Mouse (Mus musculus) hindbrain, embryonic 16.5 days (tissue): ENCODE results near the gene Cnpy3. TPM values are rescaled to one million over a fixed set of nuclear protein-coding genes. Genes with fewer than 3 reads are reported as not detected.

Experiments used
- ATAC-seq: fragments of 200-750 bp; cut with Nextera tagmentation; 2 replicates; pipeline ENCODE4 v1.8.0; 2017; ENCODE audit warnings: moderate TSS enrichment, moderate library complexity
- H3K27ac ChIP-seq: fragments of 300-500 bp; sonication (generic); 2 replicates; pipeline ENCODE4 v1.5.1; 2014; ENCODE audit warnings: low read depth, mild to moderate bottlenecking, control low read depth, low read length, moderate library complexity
- H3K27me3 ChIP-seq: fragments of 300-500 bp; sonication (generic); replicated peaks from 2 replicates; pipeline ENCODE4 v1.6.1; 2014; ENCODE audit warnings: low read length; ENCODE audit not compliant: control insufficient read depth, insufficient read depth
- H3K36me3 ChIP-seq: fragments of 300-500 bp; sonication (generic); 2 replicates; pipeline ENCODE4 v1.6.1; 2014; ENCODE audit warnings: mild to moderate bottlenecking, low read length, moderate library complexity, mixed read lengths; ENCODE audit not compliant: control insufficient read depth, insufficient read depth
- H3K4me1 ChIP-seq: fragments of 300-500 bp; sonication (generic); 2 replicates; pipeline ENCODE4 v1.6.1; 2014; ENCODE audit warnings: low read depth, low read length; ENCODE audit not compliant: control insufficient read depth, insufficient read depth
- H3K4me2 ChIP-seq: fragments of 300-500 bp; sonication (generic); 2 replicates; pipeline ENCODE4 v1.6.1; 2014; ENCODE audit warnings: mild to moderate bottlenecking, low read length, control low read depth, moderate library complexity
- H3K4me3 ChIP-seq: fragments of 300-500 bp; sonication (generic); 2 replicates; pipeline ENCODE4 v1.5.1; 2014; ENCODE audit warnings: mild to moderate bottlenecking, low read length, control low read depth, moderate library complexity
- H3K9ac ChIP-seq: fragments of 300-500 bp; sonication (generic); 2 replicates; pipeline ENCODE4 v1.6.1; 2014; ENCODE audit warnings: low read depth, mild to moderate bottlenecking, control low read depth, low read length, moderate library complexity
- H3K9me3 ChIP-seq: fragments of 300-500 bp; sonication (generic); 2 replicates; pipeline ENCODE4 v1.6.1; 2014; ENCODE audit warnings: mild to moderate bottlenecking, low read length, moderate library complexity; ENCODE audit not compliant: control insufficient read depth
- WGBS: fragments of 180-500 bp; shearing (Covaris S2); extraction: QIAGEN DNeasy Blood & Tissue Kit; methylation state at CpG from one replicate; pipeline ENCODE4 v1.1.7; 2014; 5-methylcytosine and 5-hydroxymethylcytosine counted together
- polyA plus RNA-seq: library from polyadenylated mRNA; unstranded; fragments of >200 nt; fragmentation: Nextera tagmentation; extraction: Ambion mirVana; gene quantifications from 2 replicates; pipeline ENCODE4 v1.2.1, GENCODE M21; 2015

Cnpy3 gene
- polyA plus RNA-seq, 1 experiment from 2014 or later = 78.0 TPM

DNA sequence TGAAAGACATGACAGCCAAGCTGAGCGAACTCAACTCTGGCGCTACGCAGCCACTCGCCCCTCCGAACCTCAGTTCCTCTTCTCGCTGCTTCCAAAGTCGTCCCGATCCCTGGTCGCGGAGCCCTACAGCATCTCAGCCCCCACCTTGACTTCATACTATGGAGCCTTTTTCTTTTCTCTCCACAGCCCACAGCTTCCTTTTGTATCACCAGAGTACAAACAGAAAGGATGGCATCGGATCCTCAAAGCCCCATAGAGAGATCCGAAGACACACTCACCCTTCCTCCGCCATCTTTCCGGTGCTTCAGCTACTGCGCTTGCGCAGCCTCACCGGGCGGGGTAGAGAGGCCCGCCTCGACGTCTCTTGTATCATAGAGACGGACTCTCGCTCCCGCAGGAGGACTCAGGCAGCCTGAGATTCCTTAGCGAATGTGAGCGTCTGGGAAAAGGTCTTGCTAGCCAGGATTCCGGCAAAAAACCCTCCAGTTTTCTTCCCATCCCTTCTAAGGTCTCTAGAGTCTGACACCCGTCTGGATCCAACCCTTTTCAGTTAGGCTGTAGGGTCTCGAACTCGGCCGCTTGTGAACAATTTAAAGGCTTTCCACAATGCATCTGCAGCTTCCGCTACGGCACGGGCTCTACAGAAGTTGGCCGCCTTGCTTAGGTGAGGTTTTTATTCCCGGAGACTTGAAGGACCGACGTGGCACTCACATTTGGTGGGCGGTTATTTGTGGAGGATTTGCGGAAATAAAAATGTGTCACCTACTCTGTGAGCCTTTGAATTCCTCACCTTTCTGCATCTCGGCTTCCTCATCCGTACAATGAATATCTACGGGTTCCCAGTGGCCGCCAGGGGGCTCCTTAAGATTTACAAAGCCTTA lies 30.6 kb upstream of the Cnpy3 start, which contains the start of gene Rpl7l1:
Gene Rpl7l1, minus strand, starts transcription at position 332 of the 881 bp plus-strand sequence.
- Histone ChIP-seq H3K4me1 (peaks cover 9% of the 10 kb centered on the region), H3K9me3 (no peaks in the 10 kb centered on the region), H3K9ac (peak within 1 kb of the TSS; percentile 77), H3K27ac (peak within 1 kb of the TSS; percentile 88), H3K4me2 (peak within 1 kb of the TSS; percentile 68), H3K27me3 (no peaks in the 10 kb centered on the region), H3K36me3 (peaks cover 20% of the 10 kb centered on the region), H3K4me3 (peak within 1 kb of the TSS; percentile 62)
- ATAC-seq = peak; percentile 96
- under 1% methylated on average over 44 of the region's 44 CpGs for WGBS

GRCm38 (mm10) chr17:46781876-46782275 lies 29.9 kb upstream of the Cnpy3 start:
- ATAC-seq = no peak
- Histone ChIP-seq H3K27ac (peak overlapping the region; percentile 88), H3K9me3 (no peaks in the 10 kb centered on the region), H3K36me3 (peaks cover 26% of the 10 kb centered on the region), H3K9ac (peak overlapping the region; percentile 77), H3K4me2 (peak overlapping the region; percentile 68), H3K4me1 (peaks cover 9% of the 10 kb centered on the region), H3K4me3 (peak overlapping the region; percentile 62), H3K27me3 (no peaks in the 10 kb centered on the region)
- WGBS = 7% methylated on average over 11 of the region's 11 CpGs

DNA sequence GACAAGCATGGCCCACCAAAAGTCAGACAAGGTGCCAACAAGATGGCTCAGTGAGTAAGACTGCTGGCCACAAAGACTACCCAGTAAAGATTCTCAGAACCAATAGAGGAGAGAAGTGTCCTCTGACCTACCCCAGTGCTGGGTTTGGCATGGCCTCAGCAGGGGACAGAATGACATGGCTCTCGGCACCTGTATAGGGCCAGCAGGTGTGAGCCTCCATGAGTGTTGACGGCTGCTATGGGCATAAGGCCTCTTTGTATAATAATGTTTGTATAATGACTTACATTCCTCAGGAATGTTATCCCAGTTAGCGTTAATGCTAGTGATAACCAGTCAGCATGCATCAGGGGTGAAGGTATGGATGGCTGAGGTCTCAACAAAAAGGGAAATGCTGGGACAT lies 24.1 kb upstream of the Cnpy3 start:
- Histone ChIP-seq H3K4me1 (peaks cover 17% of the 10 kb centered on the region), H3K27ac (no peak overlapping the region), H3K4me2 (no peak overlapping the region), H3K27me3 (no peaks in the 10 kb centered on the region), H3K9me3 (no peaks in the 10 kb centered on the region), H3K9ac (no peak overlapping the region), H3K4me3 (no peak overlapping the region), H3K36me3 (peaks cover 43% of the 10 kb centered on the region)
- no peak for ATAC-seq
- WGBS = 85% methylated on average over 3 of the region's 3 CpGs

DNA sequence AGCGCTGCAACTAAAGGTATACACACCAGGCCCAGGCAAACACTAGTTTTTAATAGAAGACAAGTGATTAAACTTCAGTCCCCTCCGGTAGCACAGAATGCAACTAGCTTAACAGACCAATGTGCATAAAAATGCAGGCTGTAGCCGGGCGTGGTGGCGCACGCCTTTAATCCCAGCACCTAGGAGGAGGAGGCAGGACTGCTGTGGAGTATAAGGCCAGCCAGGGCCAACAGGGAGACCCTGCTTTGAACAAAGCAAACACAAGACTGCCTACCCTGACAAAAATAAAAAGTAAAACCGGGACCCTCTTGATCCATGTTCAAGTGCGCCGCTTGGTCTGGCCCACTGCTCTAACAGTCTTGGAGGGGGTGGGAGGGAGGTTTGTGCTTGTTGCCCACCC lies 23.1 kb upstream of the Cnpy3 start:
- H3K4me3 ChIP-seq = no peak overlapping the region
- no peak for ATAC-seq
- no peak overlapping the region for H3K4me2 ChIP-seq
- H3K27ac ChIP-seq = no peak overlapping the region
- peaks cover 43% of the 10 kb centered on the region for H3K36me3 ChIP-seq
- H3K9ac ChIP-seq = no peak overlapping the region
- 91% methylated on average over 9 of the region's 9 CpGs for WGBS
- no peaks in the 10 kb centered on the region for H3K9me3 ChIP-seq
- no peaks in the 10 kb centered on the region for H3K27me3 ChIP-seq
- H3K4me1 ChIP-seq = peaks cover 16% of the 10 kb centered on the region

GRCm38 (mm10) chr17:46774131-46774472 lies 22.1 kb upstream of the Cnpy3 start:
- H3K4me3 ChIP-seq = no peak overlapping the region
- H3K9ac ChIP-seq = no peak overlapping the region
- no peak for ATAC-seq
- peaks cover 16% of the 10 kb centered on the region for H3K4me1 ChIP-seq
- no peaks in the 10 kb centered on the region for H3K9me3 ChIP-seq
- peaks cover 36% of the 10 kb centered on the region for H3K36me3 ChIP-seq
- no peak overlapping the region for H3K27ac ChIP-seq
- WGBS = 28% methylated on average over 2 of the region's 2 CpGs
- no peak overlapping the region for H3K4me2 ChIP-seq
- H3K27me3 ChIP-seq = no peaks in the 10 kb centered on the region

- ATAC-seq = no peak
Measured at GRCm38 (mm10) chr17:46773278-46774130, 21.5 kb upstream of the Cnpy3 start.

DNA sequence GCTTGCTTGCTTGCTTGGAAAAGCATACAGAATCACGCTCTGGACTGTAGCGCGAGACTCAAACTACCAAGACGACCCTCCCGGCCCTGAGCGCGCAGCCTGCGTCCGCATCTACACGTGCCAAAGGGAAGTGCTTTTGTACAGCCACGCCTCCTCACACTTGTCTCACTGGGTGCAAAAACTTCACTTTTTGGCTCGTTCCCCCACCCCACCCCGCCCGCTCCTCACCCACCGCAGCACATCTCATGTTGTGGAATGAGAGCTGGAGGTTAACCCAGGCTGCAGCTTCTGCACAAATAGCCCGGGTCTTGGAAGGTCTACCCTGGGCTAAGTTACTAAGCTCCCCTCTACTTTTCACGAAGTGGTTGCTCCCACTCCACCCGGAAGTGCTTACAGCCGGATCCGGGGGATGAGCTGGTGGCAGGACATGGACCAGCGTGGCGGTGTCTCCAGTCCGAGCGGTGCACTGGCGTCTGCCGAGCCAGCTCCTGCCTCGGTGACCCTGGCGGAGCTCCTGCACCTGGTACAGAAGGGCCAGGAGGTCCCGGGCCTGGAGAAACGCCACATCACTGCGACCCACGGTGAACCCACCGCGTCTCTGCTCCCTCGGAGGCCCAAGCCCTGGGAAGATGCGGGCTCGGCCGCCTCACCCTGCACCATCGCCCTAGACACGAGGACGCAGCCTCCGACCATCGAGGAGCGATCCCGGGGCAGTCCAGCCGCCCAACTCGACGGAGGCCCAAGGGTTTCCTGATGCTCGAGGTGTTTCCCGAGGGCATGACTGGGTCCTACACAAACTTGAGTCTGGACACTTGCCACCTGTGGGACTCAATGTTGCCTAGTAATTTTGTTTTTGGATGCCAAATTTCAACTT lies 20.6 kb upstream of the Cnpy3 start, which contains the start of gene 2310039H08Rik:
Gene 2310039H08Rik, plus strand, starts transcription at position 232 of the 874 bp plus-strand sequence.
- peak within 1 kb of the TSS; percentile 93 for H3K4me3 ChIP-seq
- H3K4me1 ChIP-seq = peaks cover 16% of the 10 kb centered on the region
- H3K9ac ChIP-seq = peak within 1 kb of the TSS; percentile 88
- peaks cover 24% of the 10 kb centered on the region for H3K36me3 ChIP-seq
- peak; percentile 95 for ATAC-seq
- no peaks in the 10 kb centered on the region for H3K9me3 ChIP-seq
- WGBS = under 1% methylated on average over 50 of the region's 50 CpGs
- no peaks in the 10 kb centered on the region for H3K27me3 ChIP-seq
- H3K27ac ChIP-seq = peak within 1 kb of the TSS; percentile 84
- H3K4me2 ChIP-seq = peak within 1 kb of the TSS; percentile 89

More at GRCm38 (mm10) chr17:46773278-46774130, 21.5 kb upstream of the Cnpy3 start:
- Histone ChIP-seq H3K27me3 (no peaks in the 10 kb centered on the region), H3K9me3 (no peaks in the 10 kb centered on the region), H3K4me1 (peaks cover 16% of the 10 kb centered on the region), H3K9ac (peak overlapping the region; percentile 88), H3K4me2 (peak overlapping the region; percentile 89), H3K27ac (no peak overlapping the region; the same call in 1 of the 2 replicates), H3K36me3 (peaks cover 30% of the 10 kb centered on the region), H3K4me3 (peak overlapping the region; percentile 93)
- 8% methylated on average over 19 of the region's 20 CpGs for WGBS

GRCm38 (mm10) chr17:46772038-46772403 lies 20.0 kb upstream of the Cnpy3 start:
- no peaks in the 10 kb centered on the region for H3K9me3 ChIP-seq
- peaks cover 18% of the 10 kb centered on the region for H3K36me3 ChIP-seq
- peak; percentile 53 for ATAC-seq
- H3K27ac ChIP-seq = peak overlapping the region; percentile 84
- WGBS = 6% methylated on average over 5 of the region's 5 CpGs
- peak overlapping the region; percentile 93 for H3K4me3 ChIP-seq
- peaks cover 16% of the 10 kb centered on the region for H3K4me1 ChIP-seq
- H3K9ac ChIP-seq = peak overlapping the region; percentile 88
- no peaks in the 10 kb centered on the region for H3K27me3 ChIP-seq
- H3K4me2 ChIP-seq = peak overlapping the region; percentile 89
